Mouse (Mus musculus) NIH3T3 (cell line): ENCODE measurements at regions not wholly inside any gene's neighbourhood (a gene's known extent, or its start where the extent isn't known, plus 50 kb on each side); places are given as distances from the start of the nearest gene placed in this dataset.

ENCODE experiments used
- DNase-seq: peaks from one replicate; pipeline ENCODE4 v3.0.0-alpha.2; 2012; ENCODE audit warnings: low read depth

GRCm38 (mm10) chr10:9462361-9462760, 212.6 kb downstream of the Samd5 start:
- DNase-seq: no peak

GRCm38 (mm10) chr10:9459145-9459544, 215.9 kb downstream of the Samd5 start:
- no peak for DNase-seq

- no peak for DNase-seq
These were observed 216.5 kb downstream of the Samd5 start for GRCm38 (mm10) chr10:9458466-9458865.

GRCm38 (mm10) chr10:9457222-9457621, 217.8 kb downstream of the Samd5 start:
- DNase-seq: no peak

GRCm38 (mm10) chr10:9439072-9439471, 235.9 kb downstream of the Samd5 start:
- DNase-seq: no peak

GRCm38 (mm10) chr10:9438366-9438765, 236.6 kb downstream of the Samd5 start:
- no peak for DNase-seq

- DNase-seq: no peak
These were observed 245.9 kb downstream of the Samd5 start for GRCm38 (mm10) chr10:9429085-9429484.

GRCm38 (mm10) chr10:9420741-9421140, 254.3 kb downstream of the Samd5 start:
- DNase-seq: no peak

- no peak for DNase-seq
These were observed 258.3 kb downstream of the Samd5 start for GRCm38 (mm10) chr10:9416685-9417084.

- DNase-seq: no peak
These were observed 268.9 kb downstream of the Samd5 start for GRCm38 (mm10) chr10:9406101-9406500.

- DNase-seq: no peak
These were observed 269.6 kb downstream of the Samd5 start for GRCm38 (mm10) chr10:9405417-9405816.

GRCm38 (mm10) chr10:9404963-9405362, 270.0 kb downstream of the Samd5 start:
- no peak for DNase-seq

GRCm38 (mm10) chr10:9400911-9401617, 273.9 kb downstream of the Samd5 start:
- DNase-seq: no peak

- peak; percentile 9 for DNase-seq
These were observed 297.4 kb downstream of the Samd5 start for GRCm38 (mm10) chr10:9377440-9378101.

GRCm38 (mm10) chr10:9362306-9362865, 312.6 kb downstream of the Samd5 start:
- DNase-seq: no peak

- DNase-seq: no peak
These were observed 336.7 kb downstream of the Samd5 start for GRCm38 (mm10) chr10:9338207-9338801.

GRCm38 (mm10) chr10:9334245-9334845, 340.7 kb downstream of the Samd5 start:
- DNase-seq: no peak

GRCm38 (mm10) chr10:9331694-9332093, 343.3 kb downstream of the Samd5 start:
- DNase-seq: no peak

- DNase-seq: no peak
These were observed 346.7 kb downstream of the Samd5 start for GRCm38 (mm10) chr10:9328324-9328723.

- peak; percentile 15 for DNase-seq
These were observed 347.1 kb downstream of the Samd5 start for GRCm38 (mm10) chr10:9327881-9328280.

- DNase-seq: no peak
These were observed 362.7 kb downstream of the Samd5 start for GRCm38 (mm10) chr10:9312326-9312725.

GRCm38 (mm10) chr10:9310346-9310745, 364.7 kb downstream of the Samd5 start:
- no peak for DNase-seq

- DNase-seq: no peak
These were observed 379.0 kb downstream of the Samd5 start for GRCm38 (mm10) chr10:9296055-9296454.
